Mouse (Mus musculus): Measurements from ENCODE around the gene Clcn2. TPM values are rescaled to one million over a fixed set of nuclear protein-coding genes. Genes with fewer than 3 reads are reported as not detected.

The Clcn2 gene
- polyA plus RNA-seq, 1 experiment from 2014 or later, result 28.8 TPM

- no peaks in the 10 kb centered on the region for H3K27me3 ChIP-seq
- H3K9me3 ChIP-seq, result no peaks in the 10 kb centered on the region
- no peak overlapping the region for H3K27ac ChIP-seq
- H3K36me3 ChIP-seq, result 0 out of 2 replicates have a peak, but pooled peaks cover 6% of the 10 kb centered on the region
- peaks cover 21% of the 10 kb centered on the region for H3K4me1 ChIP-seq
- H3K4me3 ChIP-seq, result no peak overlapping the region
- WGBS, result 76% methylated on average over 5 of the region's 5 CpGs
- no peak overlapping the region for H3K4me2 ChIP-seq (replicated peaks)
- H3K9ac ChIP-seq, result no peak overlapping the region
- no peak for ATAC-seq (ENCODE audit: insufficient number of reproducible peaks, insufficient read depth, low FRiP score, low TSS enrichment)
Observed at GRCm38 (mm10) chr16:20699266-20699665, 18.3 kb downstream of the Clcn2 start.

DNA sequence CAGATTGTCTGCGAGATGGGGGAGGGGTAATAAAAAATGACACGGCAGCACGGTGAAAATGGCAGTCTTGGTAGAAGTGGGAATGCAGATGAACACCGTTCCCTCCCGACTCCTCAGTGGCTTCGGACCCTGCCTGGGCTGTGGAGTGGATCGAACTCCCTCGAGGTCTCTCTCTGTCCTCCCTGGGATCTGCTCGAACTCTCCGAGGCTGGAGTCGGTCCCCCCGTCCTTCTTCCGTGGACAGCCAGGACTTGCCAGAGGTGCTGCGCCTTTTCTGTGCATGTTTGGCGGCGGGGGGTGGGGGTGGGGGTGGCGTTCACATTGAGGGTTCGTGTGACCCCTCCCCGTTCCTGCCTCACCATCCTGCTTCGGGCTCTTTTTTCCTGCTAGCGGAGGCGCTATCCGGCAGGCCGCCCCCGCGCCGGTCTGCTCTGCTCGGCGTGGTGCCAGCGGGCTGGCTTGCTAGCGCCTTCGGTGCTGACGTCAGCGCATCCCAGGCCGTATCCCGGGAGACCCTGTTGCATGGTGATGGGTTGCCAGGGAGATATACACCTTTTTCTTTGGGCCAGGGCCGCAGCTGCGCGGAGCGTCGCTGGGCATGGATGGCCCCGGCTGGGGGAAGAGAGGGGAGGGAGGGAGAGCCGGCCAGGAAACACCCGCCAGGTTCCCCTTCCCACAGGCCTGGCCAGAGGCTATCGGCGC lies 21.8 kb downstream of the Clcn2 start:
- Histone ChIP-seq H3K9ac (peak overlapping the region; percentile 16; the same call in 1 of the 2 replicates), H3K4me2 (replicated peaks) (peak overlapping the region; percentile 58), H3K9me3 (no peaks in the 10 kb centered on the region), H3K4me1 (peaks cover 19% of the 10 kb centered on the region; the same call in 1 of the 2 replicates), H3K27me3 (no peaks in the 10 kb centered on the region), H3K4me3 (peak overlapping the region; percentile 39), H3K36me3 (peaks cover 16% of the 10 kb centered on the region), H3K27ac (no peak overlapping the region; the same call in 1 of the 2 replicates)
- peak; percentile 73 for ATAC-seq (ENCODE audit: insufficient number of reproducible peaks, insufficient read depth, low FRiP score, low TSS enrichment)
- 3% methylated on average over 46 of the region's 46 CpGs for WGBS

DNA sequence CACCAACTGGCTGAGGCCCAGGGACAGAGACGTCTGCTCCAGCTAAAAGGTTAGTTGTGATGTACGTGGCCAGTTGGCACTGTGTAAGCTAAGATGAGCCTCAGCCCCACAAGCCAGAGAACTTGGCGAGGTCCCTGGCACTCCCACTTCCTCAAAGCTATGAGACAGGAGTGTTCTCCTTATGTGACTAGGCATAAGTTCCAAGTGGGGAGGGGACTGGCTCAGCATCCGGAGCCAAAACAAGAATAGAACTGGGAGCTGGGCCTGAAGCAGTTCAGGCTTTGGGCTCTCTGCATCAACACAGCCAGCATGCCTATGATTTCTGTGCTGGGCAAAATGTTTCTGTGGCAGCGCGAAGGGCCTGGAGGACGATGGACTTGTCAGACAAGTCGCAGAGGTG lies 22.8 kb downstream of the Clcn2 start:
- no peak for ATAC-seq (ENCODE audit: insufficient number of reproducible peaks, insufficient read depth, low FRiP score, low TSS enrichment)
- H3K27me3 ChIP-seq, result no peaks in the 10 kb centered on the region
- H3K4me1 ChIP-seq, result peaks cover 19% of the 10 kb centered on the region; the same call in 1 of the 2 replicates
- H3K4me2 ChIP-seq (replicated peaks), result no peak overlapping the region
- no peak overlapping the region for H3K4me3 ChIP-seq
- H3K9ac ChIP-seq, result no peak overlapping the region
- H3K36me3 ChIP-seq, result peaks cover 23% of the 10 kb centered on the region
- WGBS, result 79% methylated on average over 8 of the region's 8 CpGs
- H3K9me3 ChIP-seq, result no peaks in the 10 kb centered on the region
- no peak overlapping the region for H3K27ac ChIP-seq

DNA sequence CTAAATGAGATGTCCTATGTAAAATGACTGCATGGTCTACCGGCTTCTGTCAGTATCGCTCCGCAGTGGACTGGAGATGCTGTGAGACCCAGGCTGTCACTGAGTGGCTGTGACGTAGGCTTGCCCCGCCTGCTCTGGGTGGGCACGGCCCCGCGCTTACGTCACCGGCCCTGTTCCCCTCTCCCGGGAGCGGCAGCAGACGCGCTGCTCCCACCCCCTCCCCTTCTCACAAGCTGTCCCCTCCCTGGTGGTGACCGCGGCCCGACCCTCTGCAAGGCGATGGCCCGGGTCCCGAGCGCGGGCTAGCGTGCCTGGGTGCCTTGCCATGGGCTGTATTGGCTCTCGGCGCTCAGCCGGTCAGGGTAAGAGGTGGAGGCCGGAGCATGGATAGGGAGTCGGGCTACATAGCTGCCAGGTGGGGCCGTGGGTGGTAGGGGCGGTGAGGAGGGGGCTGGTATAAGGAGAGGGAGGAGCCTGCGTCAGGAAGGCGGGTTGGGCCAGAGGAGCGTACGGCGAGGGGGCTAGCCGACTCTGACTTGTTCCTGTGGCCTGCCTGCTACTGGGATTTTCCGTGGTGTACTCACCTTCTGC lies 24.3 kb downstream of the Clcn2 start, which contains the start of gene Fam131a:
Gene Fam131a (plus strand): TSS at position 131 of the 591 bp plus-strand sequence.
- under 1% methylated on average over 37 of the region's 37 CpGs for WGBS
- ATAC-seq (ENCODE audit: insufficient number of reproducible peaks, insufficient read depth, low FRiP score, low TSS enrichment), result peak; percentile 90
- Histone ChIP-seq H3K9ac (peak within 1 kb of the TSS; percentile 68), H3K36me3 (peaks cover 39% of the 10 kb centered on the region), H3K4me3 (peak within 1 kb of the TSS; percentile 57), H3K27me3 (no peaks in the 10 kb centered on the region), H3K4me2 (replicated peaks) (peak within 1 kb of the TSS; percentile 74), H3K4me1 (peaks cover 19% of the 10 kb centered on the region; the same call in 1 of the 2 replicates), H3K27ac (peak within 1 kb of the TSS; percentile 89), H3K9me3 (no peaks in the 10 kb centered on the region)

GRCm38 (mm10) chr16:20692241-20692965 lies 25.1 kb downstream of the Clcn2 start:
- no peaks in the 10 kb centered on the region for H3K9me3 ChIP-seq
- H3K27me3 ChIP-seq, result no peaks in the 10 kb centered on the region
- H3K4me2 ChIP-seq (replicated peaks), result peak overlapping the region; percentile 74
- no peak overlapping the region for H3K4me3 ChIP-seq
- 43% methylated on average over 16 of the region's 16 CpGs for WGBS
- ATAC-seq (ENCODE audit: insufficient number of reproducible peaks, insufficient read depth, low FRiP score, low TSS enrichment), result no peak
- no peak overlapping the region for H3K9ac ChIP-seq
- no peak overlapping the region for H3K27ac ChIP-seq
- H3K4me1 ChIP-seq, result peaks cover 19% of the 10 kb centered on the region; the same call in 1 of the 2 replicates
- H3K36me3 ChIP-seq, result peaks cover 47% of the 10 kb centered on the region

DNA sequence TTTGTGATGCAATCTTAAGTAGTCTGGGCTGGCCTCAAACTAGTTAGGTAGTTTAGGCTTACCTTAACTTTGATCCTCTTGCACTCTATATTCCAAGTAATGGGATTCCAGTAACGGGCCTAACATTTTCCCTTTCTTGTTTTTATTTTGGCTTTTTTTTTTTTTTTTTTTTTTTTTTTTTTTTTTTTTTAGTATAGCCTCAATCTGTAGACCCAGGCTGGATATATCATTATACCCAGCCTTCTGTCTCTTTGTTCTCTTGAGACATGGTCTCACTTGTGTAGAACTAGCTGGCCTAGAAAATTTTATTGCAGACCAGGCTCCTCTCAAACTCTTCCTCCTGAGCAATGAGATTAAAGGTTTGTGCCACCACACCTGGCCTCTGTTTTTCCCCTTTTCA lies 25.9 kb downstream of the Clcn2 start:
- Histone ChIP-seq H3K4me3 (no peak overlapping the region), H3K9me3 (no peaks in the 10 kb centered on the region), H3K27me3 (no peaks in the 10 kb centered on the region), H3K4me1 (peaks cover 19% of the 10 kb centered on the region; the same call in 1 of the 2 replicates), H3K36me3 (peaks cover 55% of the 10 kb centered on the region), H3K4me2 (replicated peaks) (no peak overlapping the region), H3K27ac (no peak overlapping the region), H3K9ac (no peak overlapping the region)
- no peak for ATAC-seq (ENCODE audit: insufficient number of reproducible peaks, insufficient read depth, low FRiP score, low TSS enrichment)
- 57% methylated on average over 1 of the region's 1 CpGs for WGBS

- Histone ChIP-seq H3K36me3 (peaks cover 63% of the 10 kb centered on the region), H3K4me2 (replicated peaks) (no peak overlapping the region), H3K9me3 (no peaks in the 10 kb centered on the region), H3K4me3 (no peak overlapping the region), H3K27me3 (no peaks in the 10 kb centered on the region), H3K4me1 (peaks cover 14% of the 10 kb centered on the region; the same call in 1 of the 2 replicates), H3K27ac (no peak overlapping the region), H3K9ac (no peak overlapping the region)
- ATAC-seq (ENCODE audit: insufficient number of reproducible peaks, insufficient read depth, low FRiP score, low TSS enrichment), result no peak
- 92% methylated on average over 3 of the region's 3 CpGs for WGBS
Observed at GRCm38 (mm10) chr16:20690774-20691173, 26.8 kb downstream of the Clcn2 start.

DNA sequence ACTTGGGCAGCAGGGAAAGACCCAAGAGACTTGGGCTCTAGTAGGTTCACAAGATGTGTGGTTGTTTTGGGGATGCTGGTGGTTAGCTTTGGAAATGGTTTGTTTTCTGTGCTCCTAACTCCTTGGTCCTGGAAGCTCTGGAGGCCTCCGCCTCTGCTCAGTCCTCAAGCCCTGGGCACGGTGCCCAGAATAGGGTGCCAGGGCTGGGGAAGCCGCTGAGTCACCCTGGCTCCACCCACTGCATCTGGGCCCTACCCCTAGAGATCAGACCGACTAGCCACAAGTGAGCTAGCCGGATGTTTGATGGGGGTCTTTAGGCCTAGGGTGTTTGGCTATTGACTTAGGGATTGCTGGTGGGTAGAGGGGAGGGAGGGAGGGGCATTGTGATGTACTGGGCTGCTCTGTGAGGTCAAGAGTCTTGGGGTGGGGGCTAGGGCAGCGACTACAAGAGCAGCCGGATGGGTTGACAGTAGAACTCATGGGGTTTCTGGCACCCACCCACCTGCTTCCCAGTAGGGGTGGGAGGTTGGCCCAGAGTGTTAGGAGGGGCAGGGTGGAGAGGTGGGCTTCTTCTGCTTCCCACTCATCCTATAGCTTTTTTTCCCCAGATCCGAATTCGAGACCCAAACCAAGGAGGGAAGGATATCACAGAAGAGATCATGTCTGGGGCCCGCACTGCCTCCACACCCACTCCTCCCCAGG lies 39.4 kb downstream of the Clcn2 start:
- ATAC-seq (ENCODE audit: insufficient number of reproducible peaks, insufficient read depth, low FRiP score, low TSS enrichment), result no peak
- 88% methylated on average over 10 of the region's 10 CpGs for WGBS
- no peaks in the 10 kb centered on the region for H3K27me3 ChIP-seq
- peaks cover 14% of the 10 kb centered on the region for H3K4me1 ChIP-seq
- H3K27ac ChIP-seq, result no peak overlapping the region
- H3K9ac ChIP-seq, result no peak overlapping the region
- H3K9me3 ChIP-seq, result no peaks in the 10 kb centered on the region
- H3K36me3 ChIP-seq, result peaks cover 82% of the 10 kb centered on the region
- no peak overlapping the region for H3K4me2 ChIP-seq (replicated peaks)
- H3K4me3 ChIP-seq, result no peak overlapping the region

DNA sequence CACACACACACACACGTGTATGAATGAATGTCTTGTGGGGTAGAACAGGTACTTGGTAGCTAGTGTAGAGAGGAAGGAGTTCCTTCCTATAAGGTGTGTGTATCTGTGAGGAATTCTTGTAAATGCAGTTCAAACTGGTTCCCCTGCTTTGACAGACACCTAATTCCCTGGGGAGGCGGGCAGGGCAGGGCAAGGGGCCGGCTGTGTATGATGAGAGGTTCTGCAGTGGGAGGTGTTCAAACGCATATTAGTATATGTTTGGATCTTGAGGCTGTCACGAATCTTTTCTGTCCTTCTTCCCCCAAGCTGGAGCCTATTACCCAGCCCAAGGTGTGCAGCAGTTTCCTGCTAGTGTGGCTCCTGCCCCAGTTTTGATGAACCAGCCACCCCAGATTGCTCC lies 40.2 kb downstream of the Clcn2 start:
- WGBS, result 79% methylated on average over 5 of the region's 5 CpGs
- Histone ChIP-seq H3K9ac (no peak overlapping the region), H3K9me3 (no peaks in the 10 kb centered on the region), H3K4me3 (no peak overlapping the region), H3K27me3 (no peaks in the 10 kb centered on the region), H3K4me1 (peaks cover 14% of the 10 kb centered on the region), H3K4me2 (replicated peaks) (no peak overlapping the region), H3K27ac (no peak overlapping the region), H3K36me3 (peaks cover 74% of the 10 kb centered on the region)
- no peak for ATAC-seq (ENCODE audit: insufficient number of reproducible peaks, insufficient read depth, low FRiP score, low TSS enrichment)

- H3K4me1 ChIP-seq, result peaks cover 14% of the 10 kb centered on the region
Observed at GRCm38 (mm10) chr16:20676702-20677101, 40.8 kb downstream of the Clcn2 start.

GRCm38 (mm10) chr16:20675213-20675612 lies 42.3 kb downstream of the Clcn2 start:
- Histone ChIP-seq H3K4me2 (replicated peaks) (no peak overlapping the region), H3K9me3 (no peaks in the 10 kb centered on the region), H3K36me3 (peaks cover 53% of the 10 kb centered on the region), H3K27me3 (no peaks in the 10 kb centered on the region), H3K27ac (no peak overlapping the region), H3K9ac (no peak overlapping the region), H3K4me3 (no peak overlapping the region), H3K4me1 (peaks cover 14% of the 10 kb centered on the region)
- ATAC-seq (ENCODE audit: insufficient number of reproducible peaks, insufficient read depth, low FRiP score, low TSS enrichment), result no peak
- WGBS, result 93% methylated on average over 6 of the region's 6 CpGs

More at GRCm38 (mm10) chr16:20676702-20677101, 40.8 kb downstream of the Clcn2 start:
- H3K9ac ChIP-seq, result no peak overlapping the region
- H3K27ac ChIP-seq, result no peak overlapping the region
- no peak overlapping the region for H3K4me3 ChIP-seq
- no peak for ATAC-seq (ENCODE audit: insufficient number of reproducible peaks, insufficient read depth, low FRiP score, low TSS enrichment)
- H3K4me2 ChIP-seq (replicated peaks), result no peak overlapping the region
- no peaks in the 10 kb centered on the region for H3K27me3 ChIP-seq
- 75% methylated on average over 4 of the region's 4 CpGs for WGBS
- no peaks in the 10 kb centered on the region for H3K9me3 ChIP-seq
- peaks cover 68% of the 10 kb centered on the region for H3K36me3 ChIP-seq

Measured in embryonic facial prominence, embryonic 12.5 days (tissue).